Mouse (Mus musculus): ENCODE measurements at regions not wholly inside any gene's neighbourhood (a gene's known extent, or its start where the extent isn't known, plus 50 kb on each side); places are given as distances from the start of the nearest gene placed in this dataset.

DNA sequence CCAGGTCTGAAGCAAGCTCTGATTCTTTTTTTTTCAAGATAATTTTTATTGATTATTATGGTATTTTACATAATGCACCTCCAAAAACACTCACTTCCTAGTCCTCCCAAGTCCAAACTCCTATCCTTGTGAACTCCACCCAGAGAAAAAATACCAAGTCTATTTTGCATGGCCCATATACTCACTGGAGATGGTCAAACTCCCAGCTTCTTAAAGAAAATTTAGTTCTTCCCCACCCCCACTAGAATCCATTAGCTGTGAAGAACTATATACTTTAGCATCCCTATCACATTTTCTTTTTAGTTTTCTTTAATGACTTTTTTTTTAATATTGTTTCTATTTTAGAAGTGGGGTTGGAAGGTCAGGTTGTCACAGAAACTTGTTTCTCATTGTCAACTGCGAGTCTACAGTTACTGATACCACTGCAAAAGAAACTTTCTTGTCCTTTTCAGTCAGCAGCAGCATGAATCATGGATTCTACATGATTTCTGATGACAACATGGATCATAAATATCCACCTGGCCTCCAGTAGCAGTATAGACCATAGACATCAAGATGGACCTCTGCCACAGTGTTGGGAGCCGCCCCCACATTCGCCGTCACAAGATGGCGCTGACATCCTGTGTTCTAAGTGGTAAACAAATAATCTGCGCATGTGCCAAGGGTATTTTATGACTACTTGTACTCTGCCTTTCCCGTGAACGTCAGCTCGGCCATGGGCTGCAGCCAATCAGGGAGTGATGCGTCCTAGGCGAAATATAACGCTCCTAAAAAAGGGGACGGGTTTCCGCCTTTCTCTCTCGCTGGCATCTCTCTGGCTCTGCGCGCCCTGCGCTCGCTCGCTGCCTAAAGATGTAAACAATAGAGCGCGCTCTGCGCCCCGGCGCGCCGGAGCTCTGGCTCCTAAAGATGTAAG is 69.0 kb downstream of the Pgr15l start:
- peak; percentile 15 for DNase-seq (ENCODE audit: low spot score)

DNA sequence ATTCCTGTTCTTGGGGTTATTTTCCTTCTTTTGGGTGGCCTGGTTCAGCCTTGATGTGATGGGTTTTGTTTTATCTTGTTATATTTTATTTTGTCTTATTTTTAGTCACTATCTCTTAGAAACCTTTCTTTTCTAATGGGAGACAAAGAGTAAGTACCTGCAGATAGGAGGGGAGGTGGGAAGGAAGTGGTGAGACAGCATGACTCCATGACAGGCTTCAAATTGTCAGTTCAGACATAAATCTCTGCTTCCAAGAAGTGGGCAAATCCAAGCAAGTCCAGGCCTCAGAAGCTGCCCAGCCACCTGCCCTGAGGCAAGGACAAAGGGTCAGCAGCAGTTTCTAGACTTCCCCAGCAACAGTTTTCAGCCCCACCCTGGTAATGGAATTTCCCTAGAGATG is 69.8 kb downstream of the Pgr15l start:
- peak; percentile 0 for DNase-seq (ENCODE audit: low spot score)

DNA sequence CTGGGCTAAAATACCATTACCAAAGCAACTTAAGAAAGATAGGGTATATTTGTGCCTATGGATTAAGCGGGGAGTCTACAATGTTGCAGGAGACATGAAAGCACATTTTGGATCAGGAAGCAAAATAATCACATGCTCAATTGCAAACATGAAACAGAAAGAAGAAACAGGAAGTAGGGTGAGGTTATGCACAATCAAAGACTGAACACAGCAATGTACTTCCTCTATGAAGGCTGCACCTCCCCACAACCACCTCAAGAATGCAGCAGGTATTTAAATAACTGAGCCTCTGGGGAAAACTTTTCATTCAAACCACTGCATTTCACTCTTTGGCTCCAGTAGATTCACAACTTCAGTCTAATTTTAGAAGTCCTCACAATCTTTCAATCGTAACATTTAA is 83.8 kb downstream of the Pgr15l start:
- no peak for DNase-seq (ENCODE audit: low spot score)
